Mouse (Mus musculus): ENCODE data around the gene Rfc2.

DNA sequence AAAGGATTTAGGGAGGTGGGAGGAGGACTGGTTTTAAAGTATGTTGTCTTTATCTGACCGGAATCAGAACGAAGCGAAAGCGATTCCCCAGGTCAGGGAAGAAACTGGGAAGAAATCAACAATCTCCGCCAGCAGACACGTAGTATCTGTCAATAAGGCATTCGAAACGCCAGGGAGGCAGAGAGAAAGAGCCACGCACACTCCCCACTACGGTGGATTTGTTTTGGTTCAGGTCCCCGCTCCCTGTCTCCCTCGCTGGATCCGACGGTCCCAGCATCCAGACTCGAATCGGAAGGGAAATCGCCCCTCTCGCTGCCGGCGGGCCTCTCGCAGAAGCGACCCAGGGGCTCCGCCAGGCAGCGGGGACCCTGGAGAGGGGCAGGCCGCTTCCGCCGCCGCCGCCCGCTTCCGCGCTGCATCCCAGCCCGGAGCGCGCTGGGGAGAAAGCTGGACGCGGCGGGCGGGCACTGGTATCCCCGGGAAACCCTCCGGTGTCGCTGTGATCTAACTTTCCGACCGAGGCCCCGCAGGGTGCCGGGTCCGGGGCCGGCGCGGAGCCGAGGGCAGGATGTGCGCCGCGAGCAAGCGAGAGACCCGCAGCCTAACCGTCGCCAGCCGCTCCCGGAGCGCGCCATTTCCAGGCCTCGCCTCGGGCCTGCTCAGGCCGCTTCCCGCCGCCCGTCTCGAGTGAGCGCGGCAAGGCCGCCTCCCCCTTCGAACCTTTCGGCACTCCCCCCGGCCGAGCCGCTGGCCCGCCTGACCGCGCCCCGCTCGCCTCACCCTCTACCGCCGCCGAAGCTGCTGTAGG is 57.5 kb downstream of the Rfc2 start:
- TF ChIP-seq CTCF (conservative IDR thresholded peaks at IDR 0.05 in 1 of 2, IDR thresholded peaks at IDR 0.05 in 1 of 2; ENCODE audit: low read depth in 2 of 2, low read length in 2 of 2) (no peak), EP300 (IDR thresholded peaks at IDR 0.05; ENCODE audit: low read length) (no peak), HCFC1 (IDR thresholded peaks at IDR 0.05; ENCODE audit: low read depth, low read length) (no peak), CHD1 (IDR thresholded peaks at IDR 0.05; ENCODE audit: low read depth, low read length) (no peak), MAFK (IDR thresholded peaks at IDR 0.05; ENCODE audit: insufficient replicate concordance, low read length) (no peak)
